Mouse (Mus musculus) v-Abl transformed pro-B cells (cell line): ENCODE measurements around the gene Mael.

Source experiments
- in situ Hi-C, 2 experiments: fragments of 400-800 bp; cut with MboI; formaldehyde crosslinking; loops; one replicate each; pipeline ENCODE4 v1.15.1; 2025; ENCODE audit not compliant: unreplicated experiment in 2 of 2

Gene Mael

GRCm38 (mm10) chr1:166214181-166214580, 24.4 kb downstream of the Mael start:
- in situ Hi-C loops = no loop called here

- in situ Hi-C loops = no loop called here
Observed at GRCm38 (mm10) chr1:166209371-166209770, 29.2 kb downstream of the Mael start.

GRCm38 (mm10) chr1:166205159-166205558, 33.4 kb downstream of the Mael start:
- in situ Hi-C loops = no loop called here

GRCm38 (mm10) chr1:166204171-166204570, 34.4 kb downstream of the Mael start:
- in situ Hi-C loops = no loop called here

GRCm38 (mm10) chr1:166189821-166190220, 48.7 kb downstream of the Mael start:
- in situ Hi-C loops = no loop called here

- in situ Hi-C loops = no loop called here
Observed at GRCm38 (mm10) chr1:166185357-166185756, 53.2 kb downstream of the Mael start.

- in situ Hi-C loops = no loop called here
Observed at GRCm38 (mm10) chr1:166184391-166185229, 53.9 kb downstream of the Mael start.

- in situ Hi-C loops = no loop called here
Observed at GRCm38 (mm10) chr1:166182952-166183627, 55.5 kb downstream of the Mael start.

- in situ Hi-C loops = no loop called here
Observed at GRCm38 (mm10) chr1:166181510-166181909, 57.0 kb downstream of the Mael start.

GRCm38 (mm10) chr1:166173621-166174020, 64.9 kb downstream of the Mael start:
- in situ Hi-C loops = loop anchor here (25.0 kb wide), 3 partner anchors 1039 to 1214 kb away; partner anchors contain the start of gene Mgst3 (in 1 of the 2)

GRCm38 (mm10) chr1:166172992-166173391, 65.6 kb downstream of the Mael start:
- in situ Hi-C loops = loop anchor here (25.0 kb wide), 3 partner anchors 1039 to 1214 kb away; partner anchors contain the start of gene Mgst3 (in 1 of the 2)

GRCm38 (mm10) chr1:166170852-166171251, 67.7 kb downstream of the Mael start:
- in situ Hi-C loops = loop anchor here (25.0 kb wide), 3 partner anchors 1041 to 1216 kb away; partner anchors contain the start of gene Mgst3 (in 1 of the 2)

- in situ Hi-C loops = loop anchor here (10.0 to 25.0 kb wide), 8 partner anchors 195 to 1475 kb away; partner anchors contain the start of gene Mgst3 (in 1 of the 2)
Observed at GRCm38 (mm10) chr1:166169713-166170112, 68.8 kb downstream of the Mael start.

GRCm38 (mm10) chr1:166168017-166168416, 70.5 kb downstream of the Mael start:
- in situ Hi-C loops = loop anchor here (10.0 to 25.0 kb wide), 8 partner anchors 197 to 1477 kb away; partner anchors contain the start of gene Mgst3 (in 1 of the 2)

GRCm38 (mm10) chr1:166167405-166167804, 71.1 kb downstream of the Mael start:
- in situ Hi-C loops = loop anchor here (10.0 to 25.0 kb wide), 8 partner anchors 197 to 1477 kb away; partner anchors contain the start of gene Mgst3 (in 1 of the 2)

GRCm38 (mm10) chr1:166165159-166165558, 73.4 kb downstream of the Mael start:
- in situ Hi-C loops = loop anchor here (10.0 to 25.0 kb wide), 8 partner anchors 200 to 1480 kb away; partner anchors contain the start of gene Mgst3 (in 1 of the 2)

- in situ Hi-C loops = loop anchor here (10.0 to 25.0 kb wide), 8 partner anchors 200 to 1480 kb away; partner anchors contain the start of gene Mgst3 (in 1 of the 2)
Observed at GRCm38 (mm10) chr1:166164580-166164979, 74.0 kb downstream of the Mael start.

GRCm38 (mm10) chr1:166160569-166161445, 77.7 kb downstream of the Mael start:
- in situ Hi-C loops = loop anchor here (10.0 to 25.0 kb wide), 8 partner anchors 204 to 1484 kb away; partner anchors contain the start of gene Mgst3 (in 1 of the 2)

GRCm38 (mm10) chr1:166160111-166160510, 78.4 kb downstream of the Mael start:
- in situ Hi-C loops = loop anchor here (10.0 to 25.0 kb wide), 8 partner anchors 205 to 1485 kb away; partner anchors contain the start of gene Mgst3 (in 1 of the 2)

GRCm38 (mm10) chr1:166158664-166159063, 79.9 kb downstream of the Mael start:
- in situ Hi-C loops = loop anchor here (5.0 to 25.0 kb wide), 7 partner anchors 196 to 1229 kb away; partner anchors contain the start of gene Mgst3 (in 1 of the 2)
